Mouse (Mus musculus): ENCODE measurements around the gene Emc9.

DNA sequence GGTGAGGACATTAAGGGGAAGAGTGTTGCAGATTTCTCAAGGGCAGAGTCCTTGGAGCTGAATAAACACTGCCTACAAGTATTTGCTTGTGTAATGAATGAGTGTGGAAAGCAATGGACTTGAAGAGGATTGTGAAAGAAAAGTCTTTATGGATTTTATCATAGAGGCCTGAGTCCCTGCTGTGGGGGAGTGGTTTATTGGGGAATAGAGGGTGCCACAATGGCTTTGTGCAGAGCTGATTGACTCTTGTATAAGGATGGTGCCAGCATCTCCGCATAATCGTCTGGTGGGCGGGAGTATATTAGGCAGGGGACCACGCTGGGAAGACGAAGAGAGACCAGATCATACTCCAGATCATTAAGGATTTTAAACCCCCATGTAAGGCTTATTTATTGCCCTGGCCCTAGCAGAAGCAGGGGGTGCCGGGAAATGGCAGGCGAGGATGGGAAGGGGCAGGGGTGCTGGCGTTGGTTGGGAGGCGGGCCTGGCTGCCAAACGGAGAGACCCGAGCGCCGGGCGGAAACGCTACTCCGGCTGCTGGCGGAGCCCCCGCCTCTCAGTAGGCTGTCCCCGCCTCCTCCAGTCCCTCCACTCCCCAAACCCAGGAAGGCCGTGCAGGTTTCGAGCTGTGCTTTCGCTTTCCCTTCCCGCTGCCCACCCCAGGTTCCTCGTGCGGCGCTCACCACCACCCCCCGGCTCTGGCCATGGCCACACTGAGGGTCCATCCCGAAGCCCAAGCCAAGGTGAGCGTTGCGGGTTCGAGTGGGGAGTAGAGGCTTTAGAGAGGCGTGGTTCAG, 7.0 kb downstream of the Emc9 start, which contains the start of gene Psme1:
- no peak for TF ChIP-seq CTCF (IDR thresholded peaks at IDR 0.05; ENCODE audit: control insufficient read depth, insufficient read depth, insufficient replicate concordance, low read depth, low read length)
- TF ChIP-seq POLR2A (IDR thresholded peaks at IDR 0.05; ENCODE audit: control insufficient read depth, low read depth, low read length): peak; percentile 56

All from testis, adult 2 months (tissue).